Mouse (Mus musculus) lung, adult 2 months (tissue): ENCODE measurements around the gene Ino80. TPM values are rescaled to one million over a fixed set of nuclear protein-coding genes. Genes with fewer than 3 reads are reported as not detected.

Experiments
- DNase-seq: peaks from one replicate; pipeline ENCODE4 v3.0.0; 2022
- H3K4me1 ChIP-seq: fragments of 200-500 bp; 2 replicates; pipeline ENCODE4 v1.6.1; 2011; ENCODE audit warnings: low read length; ENCODE audit not compliant: control insufficient read depth, insufficient read depth
- H3K4me3 ChIP-seq: fragments of 200-500 bp; replicated peaks from 2 replicates; pipeline ENCODE3; 2011; ENCODE audit warnings: low read depth, mild to moderate bottlenecking, control low read depth, low read length; ENCODE audit errors: extremely low read depth
- CTCF ChIP-seq: fragments of 200-500 bp; IDR thresholded peaks from 2 replicates; pipeline ENCODE4 v1.5.1; 2011; ENCODE audit warnings: mild to moderate bottlenecking, low read length, control low read depth; ENCODE audit not compliant: insufficient read depth
- POLR2A ChIP-seq: fragments of 200-500 bp; IDR thresholded peaks from 2 replicates; pipeline ENCODE4 v1.6.1; 2011; ENCODE audit warnings: low read depth, mild to moderate bottlenecking, control low read depth, low read length, borderline replicate concordance; ENCODE audit errors: extremely low read depth
- WGBS: fragments of 180-500 bp; shearing (Covaris S2); methylation state at CpG from one replicate; pipeline ENCODE4 v1.1.7; 2018; 5-methylcytosine and 5-hydroxymethylcytosine counted together
- polyA plus RNA-seq: library from polyadenylated mRNA; depleted of rRNA; stranded (reverse); fragments of >200 nt; gene quantifications from 2 replicates; pipeline ENCODE4 v1.2.3, GENCODE M21; 2012

Ino80 gene
- polyA plus RNA-seq, 1 experiment, result 8.7 TPM

DNA sequence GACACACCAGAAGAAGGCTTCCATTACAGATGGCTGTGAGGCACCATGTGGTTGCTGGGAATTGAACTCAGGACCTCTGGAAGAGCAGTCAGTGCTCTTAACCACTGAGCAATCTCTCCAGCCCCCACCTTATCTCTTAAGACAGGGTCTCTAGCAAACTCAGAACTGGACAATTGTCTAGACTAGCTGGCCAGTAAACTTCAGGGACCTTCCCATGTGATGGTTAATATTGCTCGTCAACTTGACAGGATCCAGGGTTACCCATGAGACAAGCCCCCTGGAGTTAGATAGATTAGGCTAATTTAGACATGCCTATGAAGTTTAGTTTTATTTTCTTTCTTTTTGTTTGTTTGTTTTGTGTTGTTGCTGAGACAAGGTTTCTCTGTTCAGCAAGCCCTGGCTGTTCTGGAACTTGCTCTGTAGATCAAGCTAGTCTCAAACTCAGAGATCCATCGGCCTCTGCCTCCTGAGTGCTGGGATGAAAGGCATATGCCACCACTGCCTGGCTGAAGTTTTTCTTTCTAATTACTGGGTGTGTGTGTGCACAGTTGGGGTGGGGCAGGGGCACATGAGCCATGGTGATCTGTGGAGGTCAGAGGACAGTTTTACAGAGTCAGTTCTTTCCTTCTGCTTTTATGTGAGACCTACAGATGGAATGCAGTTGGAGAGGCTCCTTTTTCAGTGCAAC lies 23.6 kb upstream of the Ino80 start:
- H3K4me3 ChIP-seq, result no peak overlapping the region
- WGBS, result 81% methylated on average over 2 of the region's 2 CpGs
- DNase-seq, result no peak
- no peaks in the 10 kb centered on the region for H3K4me1 ChIP-seq
- TF ChIP-seq POLR2A (no peak), CTCF (no peak)

DNA sequence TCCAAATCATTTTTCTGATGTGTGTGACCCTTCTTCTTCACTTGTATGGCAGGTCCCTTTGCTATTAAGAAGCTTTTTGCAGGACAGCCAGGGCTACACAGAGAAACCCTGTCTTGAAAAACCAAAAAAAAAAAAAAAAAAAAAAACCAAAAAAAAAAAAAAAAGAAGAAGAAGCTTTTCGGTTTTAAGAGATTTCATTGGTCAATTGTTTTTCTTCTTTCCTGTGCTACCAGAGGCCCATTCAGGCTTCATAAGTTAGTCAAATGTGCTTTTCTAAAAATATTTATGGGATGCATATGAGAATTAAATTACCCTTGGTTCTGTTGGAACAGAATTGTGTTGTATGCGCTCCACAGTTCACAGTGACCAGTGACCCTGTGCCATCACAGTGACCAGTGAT lies 21.4 kb upstream of the Ino80 start:
- WGBS, result 72% methylated on average over 2 of the region's 2 CpGs
- DNase-seq, result no peak
- TF ChIP-seq CTCF (no peak), POLR2A (no peak)
- Histone ChIP-seq H3K4me3 (no peak overlapping the region), H3K4me1 (no peaks in the 10 kb centered on the region; the same call in 1 of the 2 replicates)

DNA sequence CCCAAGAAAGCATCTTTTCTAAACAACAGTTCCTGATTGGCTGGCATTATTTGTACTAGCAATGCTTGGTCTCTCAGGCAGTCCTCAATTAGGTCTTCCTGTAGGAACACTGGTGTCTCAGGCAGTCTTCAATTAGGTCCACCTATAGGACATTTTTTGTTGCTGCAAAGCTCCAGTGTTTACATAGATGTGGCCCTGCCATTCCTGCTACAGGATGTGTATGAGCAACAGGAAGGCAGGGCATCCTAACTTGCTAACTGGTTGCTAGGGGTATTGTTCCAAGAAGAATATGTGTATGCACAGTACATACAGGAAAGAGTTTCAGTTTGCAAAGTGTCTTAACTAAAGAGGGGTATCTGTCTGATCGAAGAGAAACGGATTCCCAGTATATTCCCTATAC lies 18.6 kb upstream of the Ino80 start:
- TF ChIP-seq POLR2A, result no peak
- Histone ChIP-seq H3K4me3 (no peak overlapping the region), H3K4me1 (no peaks in the 10 kb centered on the region; the same call in 1 of the 2 replicates)
- 52% methylated on average over 2 of the region's 2 CpGs for WGBS
- DNase-seq, result no peak

DNA sequence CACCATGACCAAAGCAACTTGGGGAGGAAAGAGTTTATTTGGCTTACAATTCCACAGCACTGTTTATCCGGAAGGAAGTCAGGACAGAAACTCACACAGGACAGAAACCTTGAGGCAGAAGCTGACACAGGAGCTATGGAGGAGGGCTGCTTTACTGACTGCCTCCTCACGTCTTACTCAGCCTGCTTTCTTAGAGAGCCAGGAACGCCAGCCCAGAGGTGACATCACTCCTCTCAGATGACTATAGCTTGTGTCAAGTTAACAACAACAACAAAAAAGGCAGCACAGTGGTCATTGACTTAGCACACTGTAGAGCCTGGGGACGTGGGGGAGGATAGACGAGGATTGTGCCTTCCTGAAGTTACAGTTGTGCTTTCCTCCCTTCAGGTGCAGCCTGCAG lies 14.5 kb upstream of the Ino80 start:
- no peaks in the 10 kb centered on the region; the same call in 1 of the 2 replicates for H3K4me1 ChIP-seq
- DNase-seq, result no peak
- TF ChIP-seq POLR2A, result no peak
- TF ChIP-seq CTCF, result no peak
- H3K4me3 ChIP-seq, result no peak overlapping the region
- 30% methylated on average over 5 of the region's 5 CpGs for WGBS

DNA sequence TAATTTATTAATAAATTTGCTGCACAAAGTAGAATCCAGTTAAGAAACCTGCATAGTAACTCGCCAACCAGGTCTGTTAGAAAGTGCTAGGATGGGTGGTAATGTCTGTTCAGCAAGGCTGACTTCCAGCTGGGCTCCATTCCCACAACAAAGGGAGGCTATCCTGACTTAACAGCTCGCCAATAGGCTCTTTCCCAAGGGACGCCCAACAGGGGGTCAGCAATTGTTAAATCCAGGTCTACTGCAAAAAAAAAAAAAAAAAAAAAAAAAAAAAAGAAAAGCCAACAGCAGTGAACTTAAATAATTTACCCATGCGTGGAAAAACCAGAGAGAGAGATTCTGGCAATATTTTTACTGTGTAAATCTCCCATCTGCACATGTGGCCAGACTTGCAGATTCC lies 9.0 kb upstream of the Ino80 start:
- Histone ChIP-seq H3K4me1 (no peaks in the 10 kb centered on the region), H3K4me3 (no peak overlapping the region)
- no peak for TF ChIP-seq CTCF
- no peak for TF ChIP-seq POLR2A
- DNase-seq, result no peak
- WGBS, result 40% methylated on average over 4 of the region's 4 CpGs

DNA sequence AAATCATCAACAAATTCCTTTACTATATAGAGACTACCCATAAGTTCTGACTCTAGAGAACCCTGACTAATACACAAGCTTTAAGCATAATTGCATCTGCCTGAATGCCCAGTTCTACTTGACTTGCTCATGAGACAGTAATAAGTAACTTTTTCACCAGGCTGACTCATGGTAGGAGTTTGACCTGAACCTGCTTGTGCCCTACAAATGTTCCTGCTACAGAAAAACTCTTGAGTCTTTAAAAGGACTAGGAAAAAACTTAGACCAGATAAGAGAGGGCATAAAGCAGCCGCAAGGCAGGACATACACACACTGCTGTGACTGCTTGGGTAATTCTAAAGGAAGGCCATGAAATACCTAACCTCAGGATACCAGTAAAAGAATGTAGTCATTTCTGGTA lies 4.8 kb upstream of the Ino80 start:
- Histone ChIP-seq H3K4me1 (peaks cover 3% of the 10 kb centered on the region), H3K4me3 (no peak overlapping the region)
- DNase-seq, result no peak
- TF ChIP-seq POLR2A, result no peak
- WGBS, result 73% methylated on average over 1 of the region's 1 CpGs

DNA sequence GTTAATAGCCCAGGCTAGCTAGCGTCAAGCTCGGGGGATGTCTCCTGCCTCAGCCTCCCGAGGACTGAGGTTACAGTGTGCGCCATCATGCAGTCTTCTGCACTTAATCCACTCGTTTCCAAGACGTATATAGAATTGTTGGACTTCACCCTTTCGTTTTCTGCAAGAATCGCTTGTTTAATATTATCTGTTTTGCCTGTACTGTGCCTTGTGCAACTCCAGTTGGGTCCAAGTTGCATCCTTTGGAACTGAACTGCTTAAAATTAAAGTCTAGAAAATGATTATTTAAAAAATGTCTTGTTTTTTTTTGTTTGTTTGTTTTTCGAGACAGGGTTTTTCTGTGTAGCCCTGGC lies 886 bp upstream of the Ino80 start:
- peaks cover 3% of the 10 kb centered on the region for H3K4me1 ChIP-seq
- TF ChIP-seq CTCF (no peak), POLR2A (no peak)
- WGBS, result 6% methylated on average over 9 of the region's 9 CpGs
- H3K4me3 ChIP-seq, result peak overlapping the region; percentile 93
- DNase-seq, result no peak

DNA sequence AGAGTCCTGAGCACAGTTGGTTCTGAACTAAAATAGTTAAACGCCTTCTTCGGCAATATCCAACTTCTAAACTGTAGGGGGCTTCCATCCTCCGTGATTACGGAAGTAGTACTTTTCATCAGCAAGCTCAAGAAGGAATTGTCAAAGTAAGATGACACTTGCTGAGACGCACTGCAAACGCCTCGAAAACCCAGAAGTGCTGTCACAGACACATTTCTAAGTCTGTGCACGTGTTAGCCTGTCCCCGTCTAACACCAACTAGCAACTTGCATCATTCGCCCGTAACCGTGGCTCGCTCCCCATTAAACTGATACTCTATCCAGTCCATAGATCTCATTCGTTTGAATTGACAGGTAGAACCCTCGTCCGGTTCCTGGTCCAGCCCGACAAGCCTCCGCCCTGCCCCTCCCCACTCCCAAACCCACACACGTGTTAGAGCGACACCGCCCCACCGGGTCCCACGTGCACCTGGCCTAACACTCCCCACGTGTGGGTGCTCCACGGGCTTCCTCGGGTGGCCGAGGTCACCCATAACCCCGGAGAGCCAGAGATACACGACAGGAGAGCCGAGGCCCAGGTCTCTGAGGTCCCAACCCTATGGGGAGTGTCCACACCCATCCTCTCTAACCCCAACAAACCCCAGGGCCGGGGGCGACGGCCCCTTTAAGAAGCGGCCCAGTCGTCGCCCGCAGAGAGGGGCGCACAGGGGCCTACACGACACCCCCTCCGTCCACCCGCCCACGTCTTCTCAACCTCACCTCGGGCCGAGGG lies 681 bp downstream of the Ino80 start:
- peaks cover 3% of the 10 kb centered on the region for H3K4me1 ChIP-seq

DNA sequence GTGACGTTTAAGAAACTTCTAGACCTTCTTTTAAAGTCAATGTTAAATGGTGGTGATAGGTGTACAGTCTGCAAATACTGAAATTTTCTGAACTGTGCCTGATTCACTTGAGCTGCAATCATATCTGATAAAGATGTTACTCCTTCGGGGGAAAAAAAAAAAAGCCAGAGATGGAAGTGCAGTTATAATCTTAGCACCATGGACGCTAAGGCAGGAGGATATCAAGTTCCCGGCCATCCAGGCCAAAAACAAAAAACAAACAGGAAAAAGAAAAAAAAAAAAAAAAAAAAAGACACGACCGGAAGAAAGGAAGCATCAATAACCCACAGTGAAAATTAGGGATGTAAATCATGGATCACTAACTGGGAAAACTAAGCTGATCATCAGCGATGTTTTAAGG lies 1.3 kb downstream of the Ino80 start:
- TF ChIP-seq POLR2A (no peak), CTCF (no peak)
- H3K4me1 ChIP-seq, result peaks cover 3% of the 10 kb centered on the region
- DNase-seq, result no peak
- H3K4me3 ChIP-seq, result peak overlapping the region; percentile 88
- 6% methylated on average over 7 of the region's 7 CpGs for WGBS

More for the DNA sequence above, 681 bp downstream of the Ino80 start:
- WGBS, result under 1% methylated on average over 42 of the region's 44 CpGs
- H3K4me3 ChIP-seq, result peak overlapping the region; percentile 88
- TF ChIP-seq POLR2A, result no peak
- no peak for TF ChIP-seq CTCF
- peak; percentile 82 for DNase-seq

DNA sequence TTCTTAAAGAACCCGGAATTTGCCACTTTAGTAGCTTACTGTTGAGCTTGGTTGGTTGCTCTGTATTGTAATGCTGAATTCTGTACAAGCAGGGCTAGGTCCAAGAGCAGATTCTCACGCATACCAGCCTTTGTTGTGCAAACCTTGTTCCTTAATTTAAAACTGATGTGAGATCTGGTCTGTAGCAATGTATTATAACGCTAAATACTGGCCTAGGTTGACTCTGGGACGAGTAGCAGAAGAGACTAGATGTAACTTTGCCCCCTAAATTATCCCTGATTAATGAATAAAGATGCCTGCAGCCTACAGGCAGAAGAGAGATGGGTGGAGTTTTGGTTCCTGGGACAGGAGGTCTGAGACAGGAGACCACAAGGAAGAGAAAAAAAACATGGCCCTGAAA lies 13.5 kb downstream of the Ino80 start:
- no peak overlapping the region for H3K4me3 ChIP-seq
- TF ChIP-seq CTCF, result no peak
- no peak for TF ChIP-seq POLR2A
- no peaks in the 10 kb centered on the region for H3K4me1 ChIP-seq
- 69% methylated on average over 4 of the region's 4 CpGs for WGBS
- no peak for DNase-seq
